Mouse (Mus musculus): ENCODE measurements around the gene Scml2. TPM values are rescaled to one million over a fixed set of nuclear protein-coding genes. Genes with fewer than 3 reads are reported as not detected.
"Not testable (repeated sequence)": the region's sequence is repeated elsewhere in the genome, so short reads cannot be mapped to it uniquely, and the experiment has no call there.

Scml2 gene
- 2.6 and 3.4 TPM in 2 replicates for polyA plus RNA-seq (2016; fragmentation: Nextera tagmentation; extraction: Ambion mirVana)

- H3K36me3 ChIP-seq; H3K9me3 ChIP-seq; H3K4me3 ChIP-seq; ATAC-seq (ENCODE audit: low FRiP score, low read depth); H3K4me2 ChIP-seq (replicated peaks); H3K27ac ChIP-seq (replicated peaks); H3K4me1 ChIP-seq; H3K9ac ChIP-seq (replicated peaks): not testable (repeated sequence)
- WGBS: 91% methylated on average over 4 of the region's 14 CpGs
- peaks cover 12% of the 10 kb centered on the region; the same call in 1 of the 2 replicates for H3K27me3 ChIP-seq
Measured at GRCm38 (mm10) chrX:161116893-161117292, at the start of gene Scml2. Scml2 (plus strand) TSS chrX:161117193.

- not testable (repeated sequence) for H3K4me2 ChIP-seq (replicated peaks); H3K9me3 ChIP-seq; ATAC-seq (ENCODE audit: low FRiP score, low read depth); H3K27me3 ChIP-seq; H3K27ac ChIP-seq (replicated peaks); H3K36me3 ChIP-seq; H3K4me3 ChIP-seq; H3K4me1 ChIP-seq; H3K9ac ChIP-seq (replicated peaks)
- 90% methylated on average over 6 of the region's 6 CpGs for WGBS
Measured at GRCm38 (mm10) chrX:161075576-161075975, 41.4 kb upstream of the Scml2 start.

- H3K9ac ChIP-seq (replicated peaks): peak overlapping the region; percentile 50
- peak; percentile 95 for ATAC-seq (ENCODE audit: low FRiP score, low read depth)
- no peak overlapping the region for H3K27ac ChIP-seq (replicated peaks)
- no peaks in the 10 kb centered on the region for H3K4me1 ChIP-seq
- peak overlapping the region; percentile 56 for H3K4me2 ChIP-seq (replicated peaks)
- H3K4me3 ChIP-seq: peak overlapping the region; percentile 55
- H3K9me3 ChIP-seq: no peaks in the 10 kb centered on the region
- WGBS: 33% methylated on average over 22 of the region's 22 CpGs
- no peaks in the 10 kb centered on the region for H3K36me3 ChIP-seq
- peaks cover 14% of the 10 kb centered on the region for H3K27me3 ChIP-seq
Measured at GRCm38 (mm10) chrX:161162314-161163068, 45.5 kb downstream of the Scml2 start.

GRCm38 (mm10) chrX:161163069-161163416, 46.0 kb downstream of the Scml2 start:
- 18% methylated on average over 6 of the region's 6 CpGs for WGBS

GRCm38 (mm10) chrX:161287156-161287555, 170.2 kb downstream of the Scml2 start, which contains the start of gene Gm15262:
Gm15262 (plus strand) TSS chrX:161287456.
- H3K27ac ChIP-seq (replicated peaks); H3K36me3 ChIP-seq; H3K9me3 ChIP-seq; ATAC-seq (ENCODE audit: low FRiP score, low read depth); H3K4me3 ChIP-seq; H3K9ac ChIP-seq (replicated peaks); H3K27me3 ChIP-seq; H3K4me2 ChIP-seq (replicated peaks); H3K4me1 ChIP-seq: not testable (repeated sequence)
- WGBS: 60% methylated on average over 2 of the region's 2 CpGs

More at GRCm38 (mm10) chrX:161163069-161163416, 46.0 kb downstream of the Scml2 start:
- H3K27me3 ChIP-seq: peaks cover 14% of the 10 kb centered on the region
- H3K4me2 ChIP-seq (replicated peaks): peak overlapping the region; percentile 56
- H3K27ac ChIP-seq (replicated peaks): no peak overlapping the region
- peak; percentile 85 for ATAC-seq (ENCODE audit: low FRiP score, low read depth)
- H3K9ac ChIP-seq (replicated peaks): peak overlapping the region; percentile 50; the same call in 1 of the 2 replicates
- peak overlapping the region; percentile 55 for H3K4me3 ChIP-seq
- H3K9me3 ChIP-seq: no peaks in the 10 kb centered on the region
- no peaks in the 10 kb centered on the region for H3K4me1 ChIP-seq
- no peaks in the 10 kb centered on the region for H3K36me3 ChIP-seq

Other genes starting within 250 kb of the Scml2 start
- gene Gja6, start 210.1 kb upstream of the Scml2 start, polyA plus RNA-seq (2016; fragmentation: Nextera tagmentation; extraction: Ambion mirVana): 0.09 and 0.22 TPM in 2 replicates
- gene Cdkl5, start 122.5 kb upstream of the Scml2 start, polyA plus RNA-seq (2016; fragmentation: Nextera tagmentation; extraction: Ambion mirVana): 3.6 and 4.8 TPM in 2 replicates
- not detected in 2 replicates for gene Gm15262, start 170.3 kb downstream of the Scml2 start, polyA plus RNA-seq (2016; fragmentation: Nextera tagmentation; extraction: Ambion mirVana)